Mouse (Mus musculus) liver, embryonic 14.5 days (tissue): ENCODE measurements at regions not wholly inside any gene's neighbourhood (a gene's known extent, or its start where the extent isn't known, plus 50 kb on each side); places are given as distances from the start of the nearest gene placed in this dataset.

Experiments used
- CTCF ChIP-seq: IDR thresholded peaks from 2 replicates; pipeline ENCODE4 v1.5.1; 2016; ENCODE audit warnings: antibody characterized with exemption, low read depth, control low read depth
- EP300 ChIP-seq: IDR thresholded peaks from 2 replicates; pipeline ENCODE4 v1.6.1; 2016; ENCODE audit warnings: antibody characterized with exemption, low read depth

- no peak for TF ChIP-seq CTCF
- TF ChIP-seq EP300 = no peak
Measured at GRCm38 (mm10) chr14:61834291-61834936, 227.2 kb downstream of the Kcnrg start.
